Mouse (Mus musculus): ENCODE measurements around the gene Eif3i. TPM values are rescaled to one million over a fixed set of nuclear protein-coding genes. Genes with fewer than 3 reads are reported as not detected.
"Not testable (repeated sequence)": the region's sequence is repeated elsewhere in the genome, so short reads cannot be mapped to it uniquely, and the experiment has no call there.

The Eif3i gene
- total RNA-seq, 4 experiments from 2014 or later = 119 to 128 (median 123) TPM

DNA sequence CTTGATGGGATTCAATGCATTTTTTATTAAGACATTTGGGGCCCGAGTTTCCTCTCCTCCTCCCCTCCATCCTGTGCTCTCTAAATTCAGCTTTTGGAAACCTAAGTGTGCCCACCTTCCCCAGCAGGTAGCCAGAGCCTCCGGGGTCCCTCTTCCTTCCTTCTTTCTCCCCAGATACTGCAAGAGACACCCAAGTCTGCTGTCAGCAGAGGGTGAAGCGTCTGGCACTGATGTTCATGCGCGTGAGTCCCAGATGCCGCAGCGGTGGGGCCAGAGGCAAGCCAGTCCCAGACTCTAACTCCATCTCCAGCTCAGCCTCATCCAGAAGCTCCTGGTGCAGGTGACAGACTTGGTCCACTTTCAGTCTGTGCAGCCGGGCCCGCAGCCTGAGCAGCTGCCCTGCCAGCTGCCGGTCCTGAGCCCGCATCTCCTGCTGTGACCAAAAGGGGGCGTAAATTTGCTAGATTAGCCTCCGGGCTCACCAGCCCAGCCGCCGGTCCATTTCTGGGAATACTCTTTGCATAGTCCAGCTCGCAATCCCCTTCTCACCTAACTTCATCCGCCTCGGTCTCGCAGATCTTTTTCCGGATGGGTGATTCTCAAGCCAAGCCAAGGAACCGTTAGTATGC, 23.5 kb downstream of the Eif3i start:
- DNase-seq (ENCODE audit: low spot score in 2 of 2) = peak in 1 of 2 experiments; percentile 50

DNA sequence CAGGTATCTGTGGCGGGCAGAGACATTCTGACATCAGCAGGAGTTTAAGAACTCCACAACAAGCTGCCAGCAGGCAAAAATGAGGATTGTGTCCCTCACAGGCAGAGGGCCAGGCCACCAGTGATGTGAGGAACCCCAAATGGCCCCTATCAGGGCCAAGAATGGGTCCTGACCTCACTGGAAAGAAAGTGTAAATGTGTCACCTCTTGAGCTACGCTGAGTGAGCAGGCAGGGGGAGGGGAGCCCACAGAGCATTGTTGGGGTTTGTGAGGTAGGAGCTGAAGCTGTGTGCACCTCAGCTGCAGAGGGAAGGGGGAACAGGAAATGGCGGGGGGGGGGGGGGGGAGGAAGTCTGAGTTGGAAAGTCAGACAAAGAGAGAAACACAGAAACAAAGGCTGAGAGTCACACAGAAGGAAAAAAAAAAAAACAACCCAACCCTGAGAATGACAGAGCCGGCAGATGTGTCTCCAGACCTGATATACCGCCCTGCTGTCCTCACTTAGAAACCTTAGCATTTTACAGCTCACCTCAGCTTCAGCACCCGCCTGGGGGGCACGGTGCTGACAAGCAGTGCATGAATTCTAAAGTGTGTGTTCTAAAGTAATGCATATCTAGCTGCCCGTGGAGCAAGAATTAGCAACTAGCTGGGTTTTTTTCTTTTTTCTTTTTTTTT, 25.1 kb downstream of the Eif3i start:
- DNase-seq (ENCODE audit: low spot score in 2 of 2) = no peak

GRCm38 (mm10) chr4:129573430-129573829, 27.0 kb downstream of the Eif3i start, which contains the start of gene Lck:
Gene Lck, minus strand, starts transcription at chr4:129573641.
- no peak for DNase-seq (ENCODE audit: low spot score in 2 of 2)

GRCm38 (mm10) chr4:129573093-129573370, 27.4 kb downstream of the Eif3i start:
- no peak for DNase-seq (ENCODE audit: low spot score in 2 of 2)

- no peak for DNase-seq (ENCODE audit: low spot score in 2 of 2)
These were observed 28.0 kb downstream of the Eif3i start for GRCm38 (mm10) chr4:129572236-129573092.

GRCm38 (mm10) chr4:129571551-129572084, 28.8 kb downstream of the Eif3i start:
- DNase-seq (ENCODE audit: low spot score in 2 of 2) = no peak

DNA sequence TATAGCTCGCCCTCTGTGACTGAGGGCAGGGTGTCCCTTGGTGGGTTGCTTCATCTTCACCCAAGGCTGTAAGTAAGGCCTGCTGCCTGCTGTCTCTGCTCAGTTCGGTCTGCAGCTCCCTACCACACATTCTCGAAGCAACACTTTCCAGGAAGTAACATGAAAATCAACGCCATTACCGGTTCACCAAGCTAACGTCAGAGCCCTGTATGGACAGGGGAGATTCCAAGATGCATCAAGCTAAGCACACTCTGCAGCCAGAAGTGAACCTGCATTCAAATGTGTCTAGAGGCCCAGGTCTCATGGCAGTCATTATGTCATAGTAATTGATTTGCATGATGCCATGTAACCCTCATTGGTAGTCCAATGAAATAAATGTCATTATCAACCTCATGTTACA, 30.4 kb downstream of the Eif3i start:
- DNase-seq (ENCODE audit: low spot score in 2 of 2) = no peak

GRCm38 (mm10) chr4:129568366-129568765, 32.1 kb downstream of the Eif3i start:
- DNase-seq (ENCODE audit: low spot score in 2 of 2) = no peak

DNA sequence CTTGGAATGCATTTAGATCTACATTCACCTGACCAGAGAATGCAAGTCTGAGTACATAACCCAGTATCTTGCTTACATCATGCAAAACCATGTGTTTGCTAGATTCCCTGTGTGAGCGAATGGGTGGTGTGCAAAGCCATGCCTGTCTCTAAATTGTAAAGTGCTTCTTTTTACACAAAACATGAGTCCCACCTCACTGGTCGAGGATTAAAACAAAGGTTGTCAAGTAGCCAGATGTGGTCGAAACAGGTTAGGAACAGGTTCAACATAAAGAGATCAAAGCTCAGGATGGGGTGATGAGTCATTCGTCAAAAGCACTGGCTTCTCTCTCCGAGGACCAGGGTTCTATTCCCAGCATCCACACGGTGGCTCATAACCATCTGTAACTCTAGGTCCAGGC, 35.3 kb downstream of the Eif3i start:
- DNase-seq (ENCODE audit: low spot score in 2 of 2) = no peak

DNA sequence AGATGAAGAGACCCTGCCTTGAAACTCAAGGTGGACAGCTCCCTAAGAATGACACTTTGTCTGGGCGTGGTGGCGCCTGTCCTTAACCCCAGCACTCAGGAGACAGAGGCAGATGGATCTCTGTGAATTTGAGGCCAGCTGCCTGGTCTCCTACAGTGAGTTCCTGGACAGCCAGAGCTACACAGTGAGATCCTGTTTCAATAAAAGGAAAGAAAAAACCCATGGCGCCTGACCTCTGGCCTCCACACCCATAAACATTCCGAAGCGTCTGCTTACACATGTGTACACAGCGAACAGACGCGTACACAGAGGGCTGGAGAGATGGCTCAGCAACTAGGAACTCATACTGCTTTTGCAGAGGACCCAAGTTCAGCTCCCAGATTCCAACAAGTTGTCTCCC, 36.7 kb downstream of the Eif3i start:
- DNase-seq (ENCODE audit: low spot score in 2 of 2) = no peak

GRCm38 (mm10) chr4:129561184-129561583, 39.3 kb downstream of the Eif3i start:
- no peak for DNase-seq (ENCODE audit: low spot score in 2 of 2)

GRCm38 (mm10) chr4:129558321-129558955, 42.0 kb downstream of the Eif3i start:
- DNase-seq (ENCODE audit: low spot score in 2 of 2) = no peak

GRCm38 (mm10) chr4:129557256-129557808, 43.1 kb downstream of the Eif3i start:
- no peak for DNase-seq (ENCODE audit: low spot score in 2 of 2)

GRCm38 (mm10) chr4:129556532-129557223, 43.8 kb downstream of the Eif3i start:
- peak; percentile 65 to 76 for DNase-seq (ENCODE audit: low spot score in 2 of 2)

DNA sequence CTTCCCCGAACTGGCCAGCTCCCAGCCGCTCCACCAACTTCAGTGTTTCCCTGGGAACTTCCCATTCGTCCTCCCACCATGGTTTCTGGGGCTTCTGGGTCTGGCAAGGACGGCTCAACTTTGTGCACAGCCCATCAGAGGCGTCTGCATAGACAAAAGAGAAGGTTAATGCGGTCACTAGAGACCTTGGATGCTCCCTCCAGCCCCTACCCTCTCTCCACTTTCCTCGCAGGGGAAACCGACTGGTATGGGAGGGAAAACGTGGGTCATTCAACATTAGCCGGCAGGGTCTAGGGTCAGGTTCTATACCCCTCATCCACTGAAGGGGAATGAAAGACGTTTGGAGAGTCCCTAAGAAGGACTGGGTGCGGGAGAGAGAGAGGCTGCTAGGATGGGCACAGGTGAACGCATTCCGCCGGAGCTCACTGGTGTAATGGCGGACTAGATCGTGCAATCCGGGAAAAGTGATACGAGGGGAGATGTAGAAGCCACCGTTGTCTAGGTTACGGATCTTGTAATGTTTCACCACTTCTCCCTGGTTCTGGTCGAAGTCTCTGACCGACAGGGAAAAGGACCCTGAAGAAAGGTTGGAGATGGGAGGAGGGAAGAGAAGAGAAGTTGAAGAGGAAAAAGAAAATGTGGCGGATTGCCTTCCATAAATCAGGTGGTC, 44.5 kb downstream of the Eif3i start:
- DNase-seq (ENCODE audit: low spot score in 2 of 2) = peak; percentile 31 to 34

DNA sequence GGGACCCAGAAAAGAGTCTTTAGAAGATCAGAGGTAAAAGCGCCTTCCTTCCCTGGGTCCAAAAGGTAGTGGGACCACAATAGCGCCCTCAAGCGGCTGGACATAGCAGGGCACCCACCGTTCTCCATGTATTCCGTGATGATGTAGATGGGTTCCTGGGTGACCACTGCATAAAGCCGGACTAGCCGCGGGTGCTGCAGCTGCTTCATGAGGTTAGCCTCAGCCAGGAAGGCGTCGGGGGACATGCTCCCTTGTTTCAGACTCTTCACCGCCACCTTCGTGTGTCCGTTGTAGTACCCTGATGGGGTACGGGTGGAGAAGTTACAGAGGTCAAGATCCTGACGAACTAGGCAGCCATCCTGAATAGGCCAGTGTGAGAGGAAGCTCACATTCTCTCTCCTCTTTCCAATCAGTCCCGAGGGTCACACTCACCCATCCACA, 45.0 kb downstream of the Eif3i start:
- peak; percentile 33 to 51 for DNase-seq (ENCODE audit: low spot score in 2 of 2)

- DNase-seq (ENCODE audit: low spot score in 2 of 2) = not testable (repeated sequence)
These were observed 45.9 kb downstream of the Eif3i start for GRCm38 (mm10) chr4:129554512-129554911.

GRCm38 (mm10) chr4:129550295-129550694, 50.2 kb downstream of the Eif3i start:
- no peak for DNase-seq (ENCODE audit: low spot score in 2 of 2)

GRCm38 (mm10) chr4:129549306-129549705, 51.1 kb downstream of the Eif3i start:
- DNase-seq (ENCODE audit: low spot score in 2 of 2) = no peak

DNA sequence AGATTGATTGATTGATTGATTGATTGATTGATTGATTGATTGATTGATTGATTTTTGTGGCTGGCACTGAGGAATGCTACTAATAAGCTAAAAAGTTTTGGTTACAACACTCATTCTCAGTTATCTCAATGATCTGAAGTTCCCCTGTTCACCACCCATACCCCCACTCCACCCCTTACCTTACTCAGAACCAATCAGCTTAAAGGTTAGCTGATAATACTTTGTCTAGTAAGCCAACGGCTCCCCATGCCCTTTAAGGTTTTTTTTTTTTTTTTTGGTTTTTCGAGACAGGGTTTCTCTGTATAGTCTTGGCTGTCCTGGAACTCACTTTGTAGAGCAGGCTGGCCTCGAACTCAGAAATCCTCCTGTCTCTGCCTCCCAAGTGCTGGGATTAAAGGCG, 52.8 kb downstream of the Eif3i start:
- DNase-seq (ENCODE audit: low spot score in 2 of 2) = not testable (repeated sequence)

Measured in layer of hippocampus, adult 8-10 months (tissue).